Mouse (Mus musculus) spleen, adult 2 months (tissue): ENCODE measurements around the gene Gm49337. TPM values are rescaled to one million over a fixed set of nuclear protein-coding genes. Genes with fewer than 3 reads are reported as not detected.

ENCODE experiments used
- DNase-seq, 2 experiments: peaks; one replicate each; pipeline versions ENCODE4 v3.0.0 to v3.0.0-alpha.2; 2012 to 2021; ENCODE audit warnings: low spot score in 2 of 2, low read depth in 1 of 2
- H3K27ac ChIP-seq: fragments of 200-500 bp; 2 replicates; pipeline ENCODE4 v1.5.1; 2012; ENCODE audit warnings: low read length, inconsistent platforms; ENCODE audit not compliant: insufficient read depth
- H3K27me3 ChIP-seq: fragments of 200-500 bp; 2 replicates; pipeline ENCODE4 v1.6.1; 2012; ENCODE audit warnings: mild to moderate bottlenecking, moderate library complexity, low read length, inconsistent platforms; ENCODE audit not compliant: control insufficient read depth, insufficient read depth
- H3K36me3 ChIP-seq: fragments of 200-500 bp; 2 replicates; pipeline ENCODE4 v1.6.1; 2012; ENCODE audit warnings: mild to moderate bottlenecking, low read length, inconsistent platforms; ENCODE audit not compliant: control insufficient read depth, insufficient read depth
- H3K4me1 ChIP-seq: fragments of 200-500 bp; 2 replicates; pipeline ENCODE4 v1.6.1; 2011; ENCODE audit warnings: inconsistent platforms; ENCODE audit not compliant: control insufficient read depth, insufficient read depth, insufficient read length
- H3K4me3 ChIP-seq: fragments of 200-500 bp; 2 replicates; pipeline ENCODE4 v1.5.1; 2011; ENCODE audit warnings: mild to moderate bottlenecking, inconsistent platforms; ENCODE audit not compliant: insufficient read depth, insufficient read length; ENCODE audit errors: extremely low read depth
- CTCF ChIP-seq: fragments of 200-500 bp; IDR thresholded peaks from 2 replicates; pipeline ENCODE4 v1.5.1; 2011; ENCODE audit warnings: mild to moderate bottlenecking, inconsistent platforms; ENCODE audit not compliant: insufficient read depth, insufficient read length, insufficient replicate concordance; ENCODE audit errors: extremely low read depth
- POLR2A ChIP-seq: fragments of 200-500 bp; IDR thresholded peaks from 2 replicates; pipeline ENCODE4 v1.6.1; 2011; ENCODE audit warnings: low read depth, low read length, inconsistent platforms
- WGBS: fragments of 180-500 bp; shearing (Covaris S2); methylation state at CpG from one replicate; pipeline ENCODE4 v1.1.7; 2018; 5-methylcytosine and 5-hydroxymethylcytosine counted together
- polyA plus RNA-seq: library from polyadenylated mRNA; depleted of rRNA; stranded (reverse); fragments of >200 nt; gene quantifications from 2 replicates; pipeline ENCODE4 v1.2.3, GENCODE M21; 2012

Gene Gm49337
- polyA plus RNA-seq, 1 experiment: not detected

GRCm38 (mm10) chr4:116137421-116137996 is 35.7 kb upstream of the Gm49337 start:
- peaks cover 4% of the 10 kb centered on the region; the same call in 1 of the 2 replicates for H3K4me1 ChIP-seq
- H3K27ac ChIP-seq: 0 out of 2 replicates have a peak overlapping the region, but pooled peaks have one; percentile 27
- no peak overlapping the region for H3K4me3 ChIP-seq
- WGBS: 54% methylated on average over 13 of the region's 13 CpGs
- peak; percentile 30 to 50 for DNase-seq
- H3K36me3 ChIP-seq: no peaks in the 10 kb centered on the region
- H3K27me3 ChIP-seq: no peaks in the 10 kb centered on the region; the same call in 1 of the 2 replicates
- TF ChIP-seq CTCF (no peak), POLR2A (no peak)

- Histone ChIP-seq H3K36me3 (no peaks in the 10 kb centered on the region), H3K27me3 (peaks cover 4% of the 10 kb centered on the region), H3K4me1 (peaks cover 11% of the 10 kb centered on the region), H3K27ac (no peak overlapping the region), H3K4me3 (no peak overlapping the region)
- no peak for TF ChIP-seq CTCF
- no peak for TF ChIP-seq POLR2A
- no peak for DNase-seq
- 90% methylated on average over 7 of the region's 7 CpGs for WGBS
Observed at GRCm38 (mm10) chr4:116140801-116141574, 32.2 kb upstream of the Gm49337 start.

- TF ChIP-seq POLR2A: no peak
- no peak for TF ChIP-seq CTCF
- DNase-seq: no peak
- H3K4me3 ChIP-seq: no peak overlapping the region
- H3K27me3 ChIP-seq: peaks cover 4% of the 10 kb centered on the region
- no peaks in the 10 kb centered on the region for H3K36me3 ChIP-seq
- 95% methylated on average over 1 of the region's 1 CpGs for WGBS
- peaks cover 11% of the 10 kb centered on the region for H3K4me1 ChIP-seq
- no peak overlapping the region for H3K27ac ChIP-seq
Observed at GRCm38 (mm10) chr4:116141736-116142135, 31.4 kb upstream of the Gm49337 start.

DNA sequence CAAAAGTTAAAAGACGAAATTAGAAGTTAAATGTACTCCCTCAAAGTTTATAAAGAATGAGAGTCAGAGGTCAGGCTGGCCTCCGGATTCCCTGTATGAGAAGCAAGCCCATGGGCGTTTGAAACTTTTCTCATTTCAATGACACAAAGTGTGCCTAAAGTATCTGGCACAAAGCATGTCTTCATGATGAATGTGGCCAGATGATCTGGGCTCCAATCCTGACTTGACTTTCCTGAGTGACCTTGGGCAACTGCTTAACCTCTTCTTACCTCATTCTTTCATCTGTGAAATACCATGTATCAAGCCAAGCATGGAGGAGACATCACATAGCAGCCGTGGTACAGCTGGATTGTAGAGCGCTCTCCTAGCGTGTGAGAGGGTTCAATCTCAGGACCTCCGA is 30.9 kb upstream of the Gm49337 start:
- no peak overlapping the region for H3K4me3 ChIP-seq
- WGBS: 89% methylated on average over 7 of the region's 7 CpGs

GRCm38 (mm10) chr4:116143317-116143811 is 29.8 kb upstream of the Gm49337 start:
- WGBS: 6% methylated on average over 7 of the region's 7 CpGs
- DNase-seq: no peak
- peaks cover 7% of the 10 kb centered on the region for H3K4me1 ChIP-seq
- peak overlapping the region; percentile 69; the same call in 1 of the 2 replicates for H3K4me3 ChIP-seq
- TF ChIP-seq CTCF (no peak), POLR2A (no peak)
- H3K36me3 ChIP-seq: no peaks in the 10 kb centered on the region
- peaks cover 4% of the 10 kb centered on the region for H3K27me3 ChIP-seq
- H3K27ac ChIP-seq: no peak overlapping the region

More for the DNA sequence above, 30.9 kb upstream of the Gm49337 start:
- Histone ChIP-seq H3K27ac (no peak overlapping the region), H3K27me3 (peaks cover 4% of the 10 kb centered on the region), H3K4me1 (peaks cover 10% of the 10 kb centered on the region), H3K36me3 (no peaks in the 10 kb centered on the region)
- DNase-seq: no peak
- TF ChIP-seq CTCF (no peak), POLR2A (no peak)

DNA sequence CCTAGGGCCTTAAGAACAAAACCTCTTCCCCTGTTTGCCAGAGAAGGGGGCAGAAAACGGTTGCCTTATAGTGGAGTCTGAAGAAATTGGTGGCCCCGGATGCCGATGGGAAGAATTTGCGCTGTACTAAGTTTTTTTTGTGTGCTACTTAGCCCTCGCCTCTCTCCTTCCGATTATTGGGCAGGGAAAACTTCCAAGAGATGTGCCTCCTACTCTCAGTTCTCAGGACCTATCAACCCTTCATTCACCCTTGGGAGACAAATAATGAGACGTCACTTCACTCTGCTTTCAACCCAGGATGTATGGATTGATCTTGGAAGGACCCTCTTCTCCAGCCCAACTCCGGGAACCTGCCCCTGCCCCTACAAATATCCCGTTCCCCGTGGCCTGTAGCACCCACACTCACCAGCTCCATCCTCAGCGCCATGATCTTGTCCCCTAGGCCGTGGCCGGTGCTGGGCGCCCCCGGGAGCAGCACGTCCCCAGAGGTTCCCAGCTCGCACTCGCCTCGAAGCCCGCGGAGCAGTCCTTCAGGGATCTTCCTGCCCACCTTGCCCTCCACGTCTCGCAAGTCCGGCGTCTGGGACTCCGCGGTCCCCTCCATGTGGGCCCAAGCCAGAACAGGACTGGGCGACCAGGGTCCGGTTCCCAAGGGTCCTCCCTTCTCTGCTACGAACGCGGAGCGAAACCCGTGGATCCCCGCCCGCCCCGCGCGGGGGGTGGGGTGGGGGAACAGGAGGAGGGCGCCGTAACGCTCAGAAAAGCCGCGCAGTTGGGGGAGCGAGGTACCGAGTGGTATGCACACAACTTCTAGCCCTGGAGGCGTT is 29.1 kb upstream of the Gm49337 start:
- DNase-seq: peak in 1 of 2 experiments; percentile 51
- H3K4me3 ChIP-seq: peak overlapping the region; percentile 69

More for the DNA sequence above, 29.1 kb upstream of the Gm49337 start:
- WGBS: 2% methylated on average over 47 of the region's 47 CpGs
- Histone ChIP-seq H3K4me1 (peaks cover 7% of the 10 kb centered on the region), H3K27ac (no peak overlapping the region), H3K36me3 (no peaks in the 10 kb centered on the region), H3K27me3 (peaks cover 4% of the 10 kb centered on the region)
- no peak for TF ChIP-seq POLR2A
- no peak for TF ChIP-seq CTCF
